Mouse (Mus musculus) R1 (cell line): ENCODE measurements around the gene Pde8a.

Experiments
- DNase-seq: peaks from one replicate; pipeline ENCODE4 v3.0.0-alpha.2; 2018; ENCODE audit warnings: low read depth, low spot score

Gene Pde8a

GRCm38 (mm10) chr7:81335705-81336431 is 122.5 kb downstream of the Pde8a start:
- DNase-seq = peak; percentile 89

GRCm38 (mm10) chr7:81336432-81336786 is 123.0 kb downstream of the Pde8a start:
- DNase-seq = peak; percentile 91

GRCm38 (mm10) chr7:81337785-81338521 is 124.6 kb downstream of the Pde8a start:
- DNase-seq = peak; percentile 51

- peak; percentile 23 for DNase-seq
These were observed 125.1 kb downstream of the Pde8a start for GRCm38 (mm10) chr7:81338522-81338873.

- peak; percentile 91 for DNase-seq
These were observed 126.4 kb downstream of the Pde8a start for GRCm38 (mm10) chr7:81339783-81340182.

- peak; percentile 83 for DNase-seq
These were observed 128.2 kb downstream of the Pde8a start for GRCm38 (mm10) chr7:81341563-81341962.

- DNase-seq = peak; percentile 81
These were observed 129.1 kb downstream of the Pde8a start for GRCm38 (mm10) chr7:81342356-81343094.

GRCm38 (mm10) chr7:81343316-81343715 is 129.9 kb downstream of the Pde8a start:
- peak; percentile 83 for DNase-seq

- peak; percentile 30 for DNase-seq
These were observed 130.4 kb downstream of the Pde8a start for GRCm38 (mm10) chr7:81343831-81344230.

GRCm38 (mm10) chr7:81344544-81345446 is 131.4 kb downstream of the Pde8a start, which contains the start of gene Rps17:
TSS of gene Rps17 (minus strand) at chr7:81345254.
- peak; percentile 93 for DNase-seq

GRCm38 (mm10) chr7:81345447-81346170 is 132.2 kb downstream of the Pde8a start:
- DNase-seq = no peak

GRCm38 (mm10) chr7:81348206-81348605 is 134.8 kb downstream of the Pde8a start:
- DNase-seq = no peak

- no peak for DNase-seq
These were observed 138.4 kb downstream of the Pde8a start for GRCm38 (mm10) chr7:81351826-81352225.

- DNase-seq = no peak
These were observed 142.3 kb downstream of the Pde8a start for GRCm38 (mm10) chr7:81355746-81356145.

- DNase-seq = no peak
These were observed 143.0 kb downstream of the Pde8a start for GRCm38 (mm10) chr7:81356360-81356759.

GRCm38 (mm10) chr7:81356975-81357374 is 143.6 kb downstream of the Pde8a start:
- no peak for DNase-seq

- DNase-seq = no peak
These were observed 154.6 kb downstream of the Pde8a start for GRCm38 (mm10) chr7:81367946-81368345.

GRCm38 (mm10) chr7:81369724-81370123 is 156.3 kb downstream of the Pde8a start:
- DNase-seq = no peak

- no peak for DNase-seq
These were observed 158.4 kb downstream of the Pde8a start for GRCm38 (mm10) chr7:81371811-81372210.

- DNase-seq = peak; percentile 28
These were observed 159.0 kb downstream of the Pde8a start for GRCm38 (mm10) chr7:81372337-81372920.
